Mouse (Mus musculus) hindlimb bud, embryonic 11.5 days (tissue): ENCODE data around the gene Arhgap23.

ENCODE experiments used
- DNase-seq: peaks from one replicate; pipeline ENCODE4 v3.0.0-alpha.2; 2012; ENCODE audit warnings: low read depth, low spot score; ENCODE audit errors: extremely low spot score

Arhgap23 gene

DNA sequence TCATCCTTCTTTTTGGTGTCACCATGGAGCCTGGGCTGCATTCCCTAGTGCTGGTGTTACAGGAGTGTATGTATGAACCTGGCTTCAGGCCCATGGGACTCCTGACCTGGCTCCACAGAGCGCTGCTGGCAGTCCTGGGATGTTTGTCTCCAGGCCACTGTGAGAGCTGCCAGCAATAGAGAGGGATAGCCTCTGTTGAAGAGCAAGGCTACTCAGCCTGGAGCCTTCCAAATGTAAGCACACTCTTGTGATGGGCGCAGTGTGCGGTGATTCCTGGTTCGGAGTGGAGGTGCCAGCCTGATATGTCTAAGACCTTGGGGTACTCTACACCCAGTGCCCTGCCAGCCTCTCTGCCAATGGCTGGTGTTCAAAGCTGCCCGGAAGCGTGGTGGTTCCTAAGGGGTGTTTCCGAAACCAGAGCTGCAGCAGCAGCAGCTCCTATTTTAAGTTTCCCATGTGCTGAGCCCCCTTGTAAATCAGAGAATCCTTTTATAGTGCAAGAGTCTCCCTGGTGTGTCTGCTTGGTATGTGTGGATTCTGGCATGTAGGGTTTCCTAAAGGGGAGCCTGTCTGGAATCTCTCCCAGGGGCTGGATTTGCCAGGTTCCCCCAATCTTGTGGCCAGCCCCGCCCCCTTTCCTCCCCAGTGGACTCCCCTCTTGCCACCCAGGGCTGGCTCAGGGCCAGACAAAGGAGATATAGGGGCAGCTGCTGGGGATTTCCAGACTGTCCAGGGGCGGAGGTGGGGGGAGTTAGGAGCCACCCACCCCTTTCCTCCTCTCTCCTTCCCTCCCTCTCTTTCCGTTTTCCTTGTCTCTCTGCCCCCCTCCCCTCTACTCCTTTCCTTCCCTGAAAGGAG is 9.0 kb upstream of the Arhgap23 start:
- no peak for DNase-seq

DNA sequence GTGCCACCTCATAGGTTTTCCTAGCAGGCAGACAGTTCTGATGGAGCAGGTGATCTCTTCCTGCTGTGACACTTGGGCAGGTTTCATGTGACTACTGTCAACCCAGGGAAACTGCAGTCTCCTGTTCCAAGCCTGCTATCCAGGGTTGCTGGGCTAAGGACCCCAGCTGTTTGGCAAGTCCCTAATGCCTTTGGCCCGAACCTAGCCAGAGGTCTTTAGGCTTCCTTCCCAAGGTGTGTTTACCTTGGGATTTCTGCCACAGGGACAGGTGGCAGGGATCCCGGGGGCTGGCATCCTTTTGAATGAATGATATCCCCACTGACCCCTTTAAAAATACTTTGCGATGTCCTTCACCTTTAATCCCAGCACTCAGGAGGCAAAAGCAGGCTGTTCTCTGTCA is 7.9 kb upstream of the Arhgap23 start:
- DNase-seq, result no peak

DNA sequence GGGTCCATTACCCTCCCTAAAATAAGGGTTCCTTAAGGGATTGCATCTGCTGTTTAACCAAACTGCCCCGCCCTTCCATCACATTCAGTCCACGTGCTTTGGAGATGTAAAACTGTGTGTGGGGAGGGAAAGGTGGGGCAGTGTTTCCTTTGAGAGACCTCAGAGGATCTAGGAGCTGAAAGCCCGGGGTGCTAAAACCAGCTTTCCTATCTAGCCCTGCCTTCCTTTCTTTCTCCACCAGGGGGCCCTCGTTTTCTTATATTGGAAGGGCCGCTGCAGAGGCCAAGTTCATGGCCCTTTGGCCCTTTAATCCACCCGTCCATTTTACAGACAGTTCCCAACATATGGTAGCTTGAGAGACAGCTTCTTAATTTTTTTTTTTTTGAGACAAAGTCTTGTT is 7.2 kb upstream of the Arhgap23 start:
- DNase-seq, result no peak

DNA sequence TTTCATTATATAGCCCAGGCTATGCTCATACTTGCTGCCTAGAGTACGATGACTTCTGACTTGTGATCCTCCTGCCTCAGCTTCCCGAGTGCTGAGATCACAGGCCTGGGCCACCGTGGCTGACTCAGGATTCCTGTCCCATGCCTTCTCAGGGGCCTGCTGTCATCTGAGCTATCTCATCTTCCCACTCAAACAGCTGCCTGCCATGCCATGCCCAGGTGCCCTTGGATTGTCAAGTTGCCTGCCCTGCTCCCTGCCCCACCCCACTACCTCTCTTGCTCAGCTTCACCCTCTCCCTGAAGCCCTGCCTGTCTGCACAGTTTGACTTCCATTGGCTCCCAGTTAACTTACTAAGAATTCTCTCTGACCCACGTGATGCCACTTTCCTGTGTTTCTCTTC is 4.4 kb upstream of the Arhgap23 start:
- DNase-seq, result no peak

DNA sequence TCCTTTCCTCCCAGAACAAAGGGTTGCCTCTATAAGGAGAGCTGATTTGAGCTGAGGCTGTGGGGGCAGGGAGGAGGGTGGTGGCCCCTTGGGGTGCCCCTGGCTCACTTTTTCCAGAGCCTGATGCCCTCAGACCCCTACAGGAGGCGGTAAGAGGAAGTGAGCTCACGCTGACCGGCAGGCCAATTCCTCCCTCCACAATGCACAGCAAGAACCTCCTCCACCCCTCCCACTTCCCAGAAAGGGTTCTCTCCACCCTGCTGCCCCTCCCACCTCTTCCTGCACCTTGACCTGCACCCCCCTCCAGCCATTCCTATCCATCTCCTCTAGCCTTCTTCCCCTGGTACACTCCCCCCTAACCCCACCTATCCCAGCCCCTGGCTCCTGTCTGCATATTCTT is 3.2 kb upstream of the Arhgap23 start:
- DNase-seq, result no peak

DNA sequence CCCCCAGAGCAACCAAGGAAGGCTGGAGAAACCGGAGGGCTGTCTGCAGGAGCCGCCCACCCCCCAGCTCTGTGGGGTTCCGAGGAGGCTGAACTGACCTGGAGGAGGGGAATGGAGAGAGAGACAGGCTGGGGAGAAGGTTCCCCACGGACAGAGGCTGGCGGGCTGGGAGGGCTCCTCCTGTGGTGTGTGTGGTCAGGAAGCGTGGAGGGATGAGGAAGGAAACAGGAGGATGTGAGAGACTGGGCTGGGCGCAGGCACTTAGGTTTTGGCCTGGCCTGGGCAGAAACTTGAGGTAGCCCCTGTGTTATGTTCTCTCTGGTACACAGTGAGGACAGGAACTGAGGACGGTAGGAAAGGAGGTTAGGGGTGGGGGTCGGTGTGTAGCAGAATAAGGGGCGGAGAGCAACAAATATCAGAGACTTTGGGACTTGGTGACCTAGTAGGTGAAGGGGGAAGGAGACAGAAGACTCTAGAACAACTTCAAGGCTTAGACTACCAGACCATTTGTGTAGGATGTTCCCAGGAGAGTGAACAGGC is 2.5 kb upstream of the Arhgap23 start:
- DNase-seq, result no peak

DNA sequence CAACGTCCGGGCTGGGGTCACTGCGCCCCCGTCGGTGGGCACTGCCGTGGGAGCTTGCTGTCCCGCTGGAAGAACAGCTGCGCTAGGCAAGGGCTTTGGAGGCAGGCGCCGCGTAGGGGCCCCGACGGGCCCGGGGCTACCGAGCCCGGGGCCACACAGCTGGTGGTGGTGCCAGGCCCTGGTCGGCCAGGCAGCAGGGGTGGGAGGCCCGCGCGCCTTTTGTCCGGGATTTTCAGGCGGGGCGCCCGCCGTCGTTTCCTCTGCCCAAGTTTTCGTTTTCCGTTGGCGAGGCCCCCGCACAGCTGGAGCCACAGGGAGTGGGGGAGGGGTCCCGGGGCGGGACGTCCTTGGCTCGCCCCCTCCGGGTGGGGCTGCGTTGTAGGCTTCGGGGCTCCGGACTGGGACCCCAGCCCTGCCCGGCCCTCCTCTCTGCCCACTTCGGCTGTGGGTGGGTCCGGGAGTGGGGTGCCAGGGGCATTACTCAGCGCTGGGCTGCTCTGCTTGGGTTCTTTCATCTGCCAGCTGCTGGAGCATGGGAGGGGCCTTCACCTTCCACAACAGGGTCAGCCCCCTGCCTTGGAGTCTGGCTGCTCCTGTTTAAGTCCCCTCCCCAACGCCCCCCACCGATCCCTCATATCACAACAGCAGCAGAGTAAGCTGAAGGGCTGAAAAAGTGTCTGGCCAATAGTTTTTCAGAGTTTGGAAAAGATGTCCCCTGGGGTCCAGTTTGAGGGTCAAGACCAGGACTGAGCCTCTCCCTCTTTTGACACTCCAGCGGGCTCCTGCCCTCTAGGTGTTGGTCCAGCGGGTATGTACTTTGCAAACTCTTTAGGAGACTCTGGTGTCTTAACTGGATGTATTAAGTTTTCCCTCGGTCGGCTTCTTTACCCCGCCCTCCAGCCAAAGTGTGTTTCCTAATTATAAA is 641 bp downstream of the Arhgap23 start:
- DNase-seq, result no peak

DNA sequence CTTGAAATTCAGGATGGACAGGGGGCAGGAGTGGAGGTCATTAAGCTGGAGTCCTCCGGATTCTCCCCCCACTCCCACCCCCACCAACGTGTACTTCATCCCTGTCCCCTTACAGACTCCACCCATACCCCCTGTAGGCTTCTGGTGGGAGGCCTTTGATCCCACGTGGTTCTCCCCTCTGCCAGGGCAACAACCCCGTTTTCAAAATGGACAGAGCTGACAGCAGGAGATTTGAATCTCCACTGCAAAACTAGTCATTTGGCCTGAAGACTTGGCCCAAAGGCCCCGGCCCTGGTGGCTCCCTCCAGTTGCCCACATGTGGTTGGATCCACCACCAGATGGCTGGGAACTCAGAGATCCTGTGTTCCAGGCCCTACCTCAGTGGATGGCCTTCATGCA is 1.3 kb downstream of the Arhgap23 start:
- no peak for DNase-seq

DNA sequence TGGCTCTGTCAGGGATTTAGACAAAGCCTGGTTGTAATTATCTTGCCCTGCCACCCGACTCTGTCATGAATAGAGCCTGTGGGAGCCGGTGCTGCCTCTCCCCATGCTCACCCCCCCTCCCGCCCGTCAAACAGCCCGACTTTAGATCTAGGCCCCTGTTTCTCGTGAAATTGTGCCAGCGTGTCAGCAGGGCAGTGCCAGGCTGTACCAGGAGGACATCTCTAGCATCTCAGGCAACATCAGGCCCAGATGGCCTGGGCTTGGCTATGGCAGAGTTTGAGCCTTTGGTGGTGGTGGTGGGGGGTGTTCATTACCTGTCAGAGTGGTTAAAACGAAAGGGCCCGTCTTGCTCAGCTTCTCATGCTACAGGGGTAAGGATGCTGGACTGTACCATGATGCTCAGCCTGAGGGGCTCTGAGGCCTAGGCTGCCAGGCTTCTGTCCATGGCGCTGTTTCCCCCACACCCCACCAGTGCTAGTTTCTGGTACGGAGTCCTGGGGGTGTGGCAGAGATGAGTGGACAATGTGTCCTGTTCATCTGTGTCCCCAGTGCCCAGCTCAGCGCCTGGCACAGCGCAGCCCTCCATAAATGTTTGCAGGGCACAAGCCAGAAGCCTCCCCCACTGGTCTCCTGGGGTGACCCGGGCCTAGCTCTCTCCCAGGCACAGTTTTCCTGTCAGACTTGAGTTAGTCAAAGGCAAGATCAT is 3.7 kb downstream of the Arhgap23 start:
- no peak for DNase-seq

DNA sequence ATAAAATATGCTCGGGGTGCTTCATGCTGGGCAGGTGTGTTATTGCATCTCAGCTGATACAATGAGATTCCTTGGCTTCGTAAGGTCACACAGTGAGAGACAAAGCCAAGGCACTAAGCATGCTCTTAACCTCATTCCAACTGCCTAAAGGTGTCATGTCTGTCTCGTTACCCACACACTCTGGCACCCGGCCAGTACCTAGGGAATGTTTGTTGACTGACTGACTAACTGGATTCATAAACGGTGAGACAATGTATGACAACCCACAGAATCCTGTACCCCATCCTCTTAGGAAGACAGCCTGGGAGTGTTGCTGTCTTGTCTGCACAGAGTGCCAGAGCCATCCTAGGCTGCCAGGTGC is 4.2 kb downstream of the Arhgap23 start:
- no peak for DNase-seq

DNA sequence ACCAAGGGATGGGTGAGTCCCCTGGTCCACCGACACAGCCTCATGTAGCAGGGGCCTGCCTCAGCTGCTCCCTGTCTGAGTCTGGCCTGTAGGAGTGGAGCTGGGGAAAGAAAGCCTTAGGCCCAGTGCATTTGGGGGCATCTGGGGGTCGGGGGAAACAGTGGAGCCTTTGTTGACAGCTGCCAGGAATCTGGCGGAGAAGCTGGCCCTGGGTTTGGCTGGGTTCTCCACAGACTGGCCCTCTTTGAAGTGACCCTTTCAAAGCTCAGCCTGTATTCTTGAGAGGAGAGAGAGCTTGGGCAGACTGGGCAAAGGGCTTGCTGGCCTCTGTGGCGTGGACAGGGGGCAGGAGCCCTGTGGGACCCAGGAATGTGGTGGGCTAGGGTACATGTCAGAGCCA is 7.2 kb downstream of the Arhgap23 start:
- DNase-seq, result no peak

DNA sequence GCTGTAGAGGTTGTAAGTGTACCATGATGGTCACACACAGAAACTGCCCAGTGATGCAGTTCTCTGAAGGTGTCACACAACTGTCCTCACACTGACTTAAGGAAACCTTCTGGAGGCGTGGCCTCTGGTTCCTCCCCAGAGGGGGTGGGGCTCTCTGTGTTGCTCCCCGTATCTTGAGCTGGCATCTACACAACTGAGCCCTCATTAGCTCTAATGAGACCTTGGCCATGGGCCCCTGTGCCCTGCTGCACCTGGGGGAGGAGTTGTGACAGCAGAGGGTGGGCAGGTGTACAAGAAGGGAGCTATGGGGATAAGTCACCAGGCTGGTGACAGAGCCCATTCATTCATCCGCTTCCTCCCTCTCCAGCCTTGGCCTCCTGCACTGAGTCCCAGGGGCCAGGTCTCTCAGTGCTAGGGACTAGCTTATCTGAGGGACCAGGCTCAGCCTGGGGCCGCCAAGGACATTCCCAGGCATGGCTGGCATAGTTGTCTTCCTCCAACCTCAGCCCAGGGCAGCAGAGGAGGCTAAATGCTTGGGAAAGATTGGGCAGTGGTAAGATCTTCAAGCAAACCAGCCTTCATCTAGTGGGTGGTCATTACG is 8.9 kb downstream of the Arhgap23 start:
- DNase-seq, result no peak

DNA sequence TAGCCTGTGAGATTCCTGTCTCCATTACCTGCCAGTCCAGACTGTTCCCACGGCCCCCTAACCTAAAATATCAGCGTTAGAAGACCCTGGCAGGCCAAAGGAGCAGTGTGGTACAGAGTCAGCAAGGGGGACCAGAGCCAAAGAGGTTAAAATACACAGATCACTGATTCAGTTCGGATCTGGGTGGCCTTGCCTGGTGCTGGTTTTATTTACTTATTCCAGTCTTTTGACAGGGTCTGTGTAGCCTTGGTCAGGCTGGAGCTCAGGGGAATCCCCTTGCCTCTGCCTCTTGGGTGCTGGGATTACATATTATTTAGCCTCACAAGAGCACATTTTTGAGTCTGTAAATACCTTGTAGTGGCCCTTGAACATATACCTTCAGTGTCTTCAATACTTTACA is 9.5 kb downstream of the Arhgap23 start:
- no peak for DNase-seq

DNA sequence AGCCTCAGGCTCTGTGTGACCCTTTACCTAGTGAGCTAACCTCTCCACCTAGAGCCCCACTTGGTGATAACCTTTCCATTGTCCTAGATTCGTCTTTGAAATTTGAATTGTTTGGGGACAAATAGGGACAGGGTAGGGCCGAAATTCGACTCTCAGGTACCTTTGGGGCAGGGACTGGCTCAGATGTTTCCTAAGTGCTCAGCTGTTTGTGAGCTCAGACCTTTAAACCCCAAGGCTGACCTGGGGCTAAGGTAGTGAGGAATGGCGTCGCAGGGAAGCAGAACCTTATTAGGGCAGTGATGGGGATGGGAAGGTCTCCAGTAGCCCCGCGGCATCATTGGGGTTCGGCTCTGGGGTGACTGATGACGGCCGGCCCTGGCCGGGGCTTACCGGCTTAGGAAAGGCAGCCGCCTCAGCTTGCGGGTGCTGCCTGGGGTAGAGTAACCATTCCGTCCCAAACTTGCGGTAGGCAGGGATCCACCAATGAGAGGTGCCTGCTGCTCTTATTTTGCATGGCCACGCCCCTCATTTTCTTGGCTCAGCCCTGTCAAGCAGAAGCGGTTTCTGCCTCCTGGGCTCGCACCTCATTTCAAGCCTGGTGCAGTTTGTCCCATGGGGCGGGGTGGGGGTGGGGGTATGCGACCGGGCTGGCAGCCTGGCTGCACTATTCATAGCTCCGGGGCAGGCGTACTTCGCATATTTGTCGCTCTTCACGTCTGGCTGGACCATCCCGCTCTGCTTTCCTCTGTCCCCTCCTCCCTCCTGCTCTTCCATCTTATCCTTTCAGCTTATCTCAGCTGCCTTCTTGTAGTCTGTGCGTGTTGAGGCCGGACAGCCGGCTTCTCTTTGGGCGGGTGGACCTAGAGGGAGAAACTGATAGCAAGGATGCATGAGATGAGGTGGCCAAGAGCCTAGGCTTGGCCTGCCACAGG is 12.7 kb downstream of the Arhgap23 start:
- no peak for DNase-seq

DNA sequence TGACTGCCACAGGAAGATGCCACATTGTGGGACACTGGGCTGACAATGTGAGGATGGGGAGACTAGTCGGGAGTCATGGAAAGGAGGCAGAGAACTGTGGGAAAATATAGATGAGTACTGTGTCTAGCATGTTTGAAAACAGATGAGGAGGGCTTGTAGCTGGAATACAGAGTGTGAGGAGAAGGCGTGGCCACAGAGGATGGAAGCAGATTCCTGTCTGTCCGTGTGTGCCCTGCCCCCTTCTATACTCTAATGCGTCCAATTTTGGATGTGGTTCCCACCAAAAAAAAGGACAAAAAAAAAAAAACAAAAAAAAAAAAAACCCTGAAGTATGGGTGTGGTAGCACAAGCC is 13.4 kb downstream of the Arhgap23 start:
- no peak for DNase-seq

DNA sequence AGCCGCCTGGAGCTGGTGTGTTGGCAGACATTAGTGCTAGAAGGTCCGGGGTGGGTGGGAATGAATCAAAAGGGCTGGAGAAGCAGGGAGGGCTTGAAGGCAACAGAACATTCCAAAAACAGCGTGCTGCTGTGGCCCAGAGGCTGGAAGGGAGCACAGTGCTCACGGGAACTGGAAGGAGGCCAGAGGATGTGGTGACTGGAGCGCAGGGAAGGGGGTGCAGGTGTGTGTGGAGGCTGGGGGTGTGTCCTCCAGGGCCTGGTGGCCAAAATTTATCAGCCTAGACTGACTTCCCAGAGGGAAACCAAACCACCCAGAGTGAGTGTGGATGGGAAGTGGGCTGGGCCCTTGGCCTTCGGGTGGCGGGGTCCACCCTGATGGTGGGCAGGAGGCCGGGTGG is 14.3 kb downstream of the Arhgap23 start:
- DNase-seq, result no peak

DNA sequence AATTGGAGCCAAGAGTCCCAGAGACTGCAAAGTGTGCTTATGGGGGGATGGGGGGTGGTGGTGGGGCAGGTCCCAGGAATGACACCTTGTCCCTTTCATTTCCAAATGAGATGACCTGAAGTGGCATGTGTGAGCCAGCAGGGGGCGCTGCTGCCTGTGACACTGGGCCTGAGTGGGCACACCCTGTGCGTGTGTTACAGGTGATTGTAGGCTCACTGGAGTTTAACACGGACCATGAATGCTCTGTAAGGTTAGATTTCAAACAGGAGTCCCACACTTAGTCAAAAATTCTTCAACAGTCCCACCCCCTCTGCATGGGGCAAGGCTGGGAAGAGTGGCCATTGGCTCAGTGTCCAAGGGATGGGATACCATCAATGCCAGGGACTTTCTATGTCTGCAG is 16.7 kb downstream of the Arhgap23 start:
- no peak for DNase-seq

DNA sequence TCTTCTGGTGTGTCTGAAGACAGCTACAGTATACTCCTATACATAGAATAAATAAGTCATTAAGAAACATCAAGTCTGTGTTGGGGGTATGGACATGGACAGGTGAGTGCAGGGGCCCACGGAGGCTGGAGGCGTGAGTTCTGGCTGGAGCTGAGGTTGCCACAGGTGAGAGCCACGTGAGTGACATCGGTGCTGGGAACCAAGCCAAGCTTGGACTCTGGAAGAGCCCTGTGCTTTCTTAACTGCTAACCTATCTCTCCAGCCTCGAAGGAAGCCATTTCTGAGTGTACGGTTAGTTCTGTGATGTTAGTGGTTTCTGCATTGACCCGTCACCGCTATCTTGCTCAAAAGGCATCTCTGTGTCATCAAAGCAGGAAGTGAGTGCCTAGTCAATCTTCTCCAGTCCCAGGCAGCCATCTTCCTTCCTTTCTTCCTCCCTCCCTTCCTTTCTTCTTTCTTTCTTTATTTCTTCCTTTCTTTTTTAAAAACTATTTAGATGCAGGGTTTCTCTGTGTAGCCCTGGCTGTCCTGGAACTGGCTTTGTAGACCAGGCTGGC is 17.7 kb downstream of the Arhgap23 start:
- DNase-seq, result no peak

DNA sequence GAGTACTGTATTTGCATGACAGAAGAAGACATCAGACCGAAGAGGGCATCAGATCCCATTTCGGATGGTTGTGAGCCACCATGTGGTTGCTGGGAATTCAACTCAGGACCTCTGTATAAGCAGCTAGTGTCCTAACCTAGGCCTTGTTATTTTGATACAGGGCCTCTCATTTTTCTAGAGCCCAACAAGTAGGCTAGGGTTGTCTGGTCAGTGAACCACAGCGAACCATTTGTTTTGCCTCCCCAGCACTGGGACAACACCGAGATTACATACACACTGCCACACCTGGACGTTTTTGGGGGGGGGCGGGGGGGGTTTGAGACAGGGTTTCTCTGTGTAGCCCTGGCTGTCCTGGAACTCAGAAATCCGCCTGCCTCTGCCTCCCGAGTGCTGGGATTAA is 18.8 kb downstream of the Arhgap23 start:
- DNase-seq, result no peak
